Mouse (Mus musculus): Measurements from ENCODE around the gene Aldh16a1. TPM values are rescaled to one million over a fixed set of nuclear protein-coding genes. Genes with fewer than 3 reads are reported as not detected.
A peak's percentile ranks its signal among the peaks of the same experiment; 100 is the strongest.

The Aldh16a1 gene
- total and polyA plus RNA-seq, 3 experiments: 26.9 to 49.8 (median 45.1) TPM

- H3K9ac ChIP-seq (ENCODE audit: insufficient read depth, low read depth): no peak overlapping the region
- H3K4me3 ChIP-seq (replicated peaks in 1 of 3; ENCODE audit: low read depth in 2 of 3, low read length in 2 of 3, poor library complexity in 1 of 3): no peak overlapping the region
- peaks cover 7 to 30% of the 10 kb centered on the region in 2 experiments for H3K4me1 ChIP-seq (ENCODE audit: control insufficient read depth in 1 of 2, insufficient read depth in 2 of 2)
These were observed 20.8 kb downstream of the Aldh16a1 start for GRCm38 (mm10) chr7:45133446-45134159.

GRCm38 (mm10) chr7:45131850-45132249 lies 22.5 kb downstream of the Aldh16a1 start:
- no peak for DNase-seq (ENCODE audit: extremely low read depth)
- H3K4me1 ChIP-seq (ENCODE audit: control insufficient read depth in 1 of 2, insufficient read depth in 2 of 2): peaks cover 7 to 30% of the 10 kb centered on the region in 2 experiments
- TF ChIP-seq CHD2 (IDR thresholded peaks at IDR 0.05; ENCODE audit: low read length): no peak
- no peak overlapping the region for H3K27ac ChIP-seq (ENCODE audit: insufficient read depth, low read depth)
- dilution Hi-C loops (cut with MboI; ENCODE audit: extremely low pct_ligation_motif_present, extremely low pct_unique_long_range_greater_than_20kb, low sequenced_read_pairs): no loop called here
- no peak overlapping the region for H3K4me3 ChIP-seq (replicated peaks in 1 of 3; ENCODE audit: low read depth in 2 of 3, low read length in 2 of 3, poor library complexity in 1 of 3)
- peaks cover 3% of the 10 kb centered on the region for H3K9me3 ChIP-seq (replicated peaks; ENCODE audit: low read length)
- in situ Hi-C loops (cut with MboI; ENCODE audit: low pct_ligation_motif_present, low pct_unique_long_range_greater_than_20kb, low sequenced_read_pairs): no loop called here
- H3K36me3 ChIP-seq (replicated peaks in 1 of 2; ENCODE audit: control insufficient read depth in 1 of 2, insufficient read depth in 1 of 2, low read length in 1 of 2): peaks cover 4 to 35% of the 10 kb centered on the region in 2 experiments
- H3K4me2 ChIP-seq (ENCODE audit: insufficient read depth, low read depth, poor library complexity, severe bottlenecking): no peak overlapping the region
- H3K27me3 ChIP-seq (replicated peaks): no peaks in the 10 kb centered on the region
- H3K9ac ChIP-seq (ENCODE audit: insufficient read depth, low read depth): no peak overlapping the region
- peaks cover 17% of the 10 kb centered on the region for H3K79me2 ChIP-seq (replicated peaks; ENCODE audit: control insufficient read depth, extremely low read depth, insufficient read depth, poor library complexity, severe bottlenecking)

More at GRCm38 (mm10) chr7:45133446-45134159, 20.8 kb downstream of the Aldh16a1 start:
- H3K27me3 ChIP-seq (replicated peaks): no peaks in the 10 kb centered on the region
- in situ Hi-C loops (cut with MboI; ENCODE audit: low pct_ligation_motif_present, low pct_unique_long_range_greater_than_20kb, low sequenced_read_pairs): no loop called here
- no peaks in the 10 kb centered on the region for H3K79me2 ChIP-seq (replicated peaks; ENCODE audit: control insufficient read depth, extremely low read depth, insufficient read depth, poor library complexity, severe bottlenecking)
- H3K27ac ChIP-seq (ENCODE audit: insufficient read depth, low read depth): no peak overlapping the region
- peak in 1 of 2 experiments; percentile 42; a peak in 2 of 4 replicates for TF ChIP-seq CTCF (conservative IDR thresholded peaks at IDR 0.05 in 1 of 2, IDR thresholded peaks at IDR 0.05 in 1 of 2; ENCODE audit: low read depth in 2 of 2, low read length in 2 of 2)
- TF ChIP-seq USF2 (conservative IDR thresholded peaks at IDR 0.05; ENCODE audit: low read depth, low read length): no peak
- H3K36me3 ChIP-seq (replicated peaks in 1 of 2; ENCODE audit: control insufficient read depth in 1 of 2, insufficient read depth in 1 of 2, low read length in 1 of 2): peaks cover 0 to 23% of the 10 kb centered on the region in 2 experiments
- peaks cover 3% of the 10 kb centered on the region for H3K9me3 ChIP-seq (replicated peaks; ENCODE audit: low read length)
- DNase-seq (ENCODE audit: extremely low read depth): no peak
- dilution Hi-C loops (cut with MboI; ENCODE audit: extremely low pct_ligation_motif_present, extremely low pct_unique_long_range_greater_than_20kb, low sequenced_read_pairs): no loop called here
- no peak overlapping the region for H3K4me2 ChIP-seq (ENCODE audit: insufficient read depth, low read depth, poor library complexity, severe bottlenecking)

- Histone ChIP-seq H3K9me3 (replicated peaks; ENCODE audit: low read length) (peaks cover 3% of the 10 kb centered on the region), H3K4me3 (replicated peaks in 1 of 3; ENCODE audit: low read depth in 2 of 3, low read length in 2 of 3, poor library complexity in 1 of 3) (peak overlapping the region in 2 of 3 experiments; percentile 63 to 93), H3K27ac (ENCODE audit: insufficient read depth, low read depth) (no peak overlapping the region), H3K36me3 (replicated peaks in 1 of 2; ENCODE audit: control insufficient read depth in 1 of 2, insufficient read depth in 1 of 2, low read length in 1 of 2) (peaks cover 21 to 53% of the 10 kb centered on the region in 2 experiments), H3K4me1 (ENCODE audit: control insufficient read depth in 1 of 2, insufficient read depth in 2 of 2) (peaks cover 7 to 24% of the 10 kb centered on the region in 2 experiments; a peak in 3 of 4 replicates), H3K27me3 (replicated peaks) (no peaks in the 10 kb centered on the region), H3K4me2 (ENCODE audit: insufficient read depth, low read depth, poor library complexity, severe bottlenecking) (peak overlapping the region; percentile 53), H3K9ac (ENCODE audit: insufficient read depth, low read depth) (peak overlapping the region; percentile 77), H3K79me2 (replicated peaks; ENCODE audit: control insufficient read depth, extremely low read depth, insufficient read depth, poor library complexity, severe bottlenecking) (peaks cover 29% of the 10 kb centered on the region)
- TF ChIP-seq ZKSCAN1 (IDR thresholded peaks at IDR 0.05; ENCODE audit: borderline replicate concordance, low read depth, low read length) (no peak), UBTF (IDR thresholded peaks at IDR 0.05; ENCODE audit: low read depth, low read length) (no peak), GABPA (IDR thresholded peaks at IDR 0.05; ENCODE audit: insufficient replicate concordance, low read depth, low read length) (no peak), ETS1 (conservative IDR thresholded peaks at IDR 0.05; ENCODE audit: low read depth, low read length) (no peak), PAX5 (IDR thresholded peaks at IDR 0.05; ENCODE audit: low read length) (no peak), CHD2 (IDR thresholded peaks at IDR 0.05; ENCODE audit: low read length) (no peak), CHD1 (IDR thresholded peaks at IDR 0.05; ENCODE audit: low read depth, low read length) (no peak), POLR2AphosphoS2 (IDR thresholded peaks at IDR 0.05; ENCODE audit: low read depth, low read length) (no peak), MYC (IDR thresholded peaks at IDR 0.05; ENCODE audit: low read depth, low read length) (no peak), JUN (IDR thresholded peaks at IDR 0.05; ENCODE audit: insufficient read depth, low read depth, low read length) (no peak), TBP (conservative IDR thresholded peaks at IDR 0.05; ENCODE audit: low read depth, low read length) (no peak), CTCF (conservative IDR thresholded peaks at IDR 0.05 in 1 of 2, IDR thresholded peaks at IDR 0.05 in 1 of 2; ENCODE audit: low read depth in 2 of 2, low read length in 2 of 2) (no peak), RCOR1 (conservative IDR thresholded peaks at IDR 0.05; ENCODE audit: low read depth, low read length) (no peak), EP300 (IDR thresholded peaks at IDR 0.05; ENCODE audit: low read length) (no peak)
- dilution Hi-C loops (cut with MboI; ENCODE audit: extremely low pct_ligation_motif_present, extremely low pct_unique_long_range_greater_than_20kb, low sequenced_read_pairs): no loop called here
- in situ Hi-C loops (cut with MboI; ENCODE audit: low pct_ligation_motif_present, low pct_unique_long_range_greater_than_20kb, low sequenced_read_pairs): loop anchor here (5.0 kb wide), 1 partner anchor 48 kb away; no protein-coding TSS in a partner anchor
- no peak for DNase-seq (ENCODE audit: extremely low read depth)
These were observed 24.4 kb downstream of the Aldh16a1 start for GRCm38 (mm10) chr7:45129776-45130512.

Data from CH12.LX (cell line).